Mouse (Mus musculus) gastrocnemius, adult 2 months (tissue): ENCODE results near the gene Fsd1. TPM values are rescaled to one million over a fixed set of nuclear protein-coding genes. Genes with fewer than 3 reads are reported as not detected.
"Not testable (repeated sequence)": the region's sequence is repeated elsewhere in the genome, so short reads cannot be mapped to it uniquely, and the experiment has no call there.

Experiments used
- DNase-seq: peaks from one replicate; pipeline ENCODE4 v3.0.0; 2022
- H3K27ac ChIP-seq: fragments of 200-600 bp; 2 replicates; pipeline ENCODE4 v1.8.1; 2022; ENCODE audit warnings: mild to moderate bottlenecking
- H3K4me3 ChIP-seq: fragments of 200-600 bp; 2 replicates; pipeline ENCODE4 v1.8.1; 2022; ENCODE audit warnings: mild to moderate bottlenecking, moderate library complexity
- CTCF ChIP-seq: fragments of 200-600 bp; IDR thresholded peaks from 2 replicates; pipeline ENCODE4 v1.8.1; 2022; ENCODE audit warnings: antibody characterized with exemption, mild to moderate bottlenecking, moderate library complexity
- intact Hi-C: fragments of 180-260 bp; cut with DNase I; formaldehyde crosslinking; loops from one replicate; pipeline ENCODE4 v1.15.1; 2025
- long read RNA-seq, 2 experiments: library from polyadenylated mRNA; stranded (forward); transcript quantifications; one replicate each; pipeline ENCODE4 v2.0.0; 2021
- total RNA-seq, 2 experiments: library from RNA; stranded (reverse); gene quantifications; 2 replicates each; pipeline ENCODE4 v1.2.3; 2021

Fsd1 gene
- total RNA-seq = not detected
- long read RNA-seq, experiment 1 = 0 reads
- long read RNA-seq, experiment 2 = 0 reads

- intact Hi-C loops = no loop called here
- TF ChIP-seq CTCF = no peak
- Histone ChIP-seq H3K4me3 (peak within 1 kb of the TSS; percentile 57), H3K27ac (no peak within 1 kb of the TSS)
- peak; percentile 57 for DNase-seq
These were observed at the start of gene Fsd1 for GRCm38 (mm10) chr17:55986030-55986961. Fsd1 (plus strand) TSS chr17:55986509.

- DNase-seq, intact Hi-C loops: not testable (repeated sequence)
- Histone ChIP-seq H3K4me3 (peak overlapping the region; percentile 81), H3K27ac (peak overlapping the region; percentile 96)
These were observed 41.9 kb upstream of the Fsd1 start for GRCm38 (mm10) chr17:55944387-55944865.

- peak; percentile 96 for DNase-seq
- intact Hi-C loops = not testable (repeated sequence)
- peak overlapping the region; percentile 96 for H3K27ac ChIP-seq
- H3K4me3 ChIP-seq = peak overlapping the region; percentile 81
These were observed 41.2 kb upstream of the Fsd1 start for GRCm38 (mm10) chr17:55944866-55945682.

GRCm38 (mm10) chr17:55945696-55946095, 40.6 kb upstream of the Fsd1 start:
- H3K4me3 ChIP-seq = peak overlapping the region; percentile 81
- no peak for DNase-seq
- intact Hi-C loops = no loop called here

GRCm38 (mm10) chr17:55948647-55949046, 37.7 kb upstream of the Fsd1 start:
- no peak overlapping the region for H3K27ac ChIP-seq
- TF ChIP-seq CTCF = no peak
- DNase-seq = no peak
- no peak overlapping the region for H3K4me3 ChIP-seq
- intact Hi-C loops = no loop called here

More at GRCm38 (mm10) chr17:55945696-55946095, 40.6 kb upstream of the Fsd1 start:
- H3K27ac ChIP-seq = peak overlapping the region; percentile 96
- no peak for TF ChIP-seq CTCF

- no peak for DNase-seq
- Histone ChIP-seq H3K27ac (no peak within 1 kb of the TSS), H3K4me3 (no peak within 1 kb of the TSS)
- intact Hi-C loops = no loop called here
- no peak for TF ChIP-seq CTCF
These were observed 36.9 kb upstream of the Fsd1 start, which contains the start of gene Zfp119b for GRCm38 (mm10) chr17:55949400-55949799. Zfp119b (minus strand) TSS chr17:55949500.

- DNase-seq = no peak
- intact Hi-C loops = no loop called here
These were observed 35.7 kb upstream of the Fsd1 start for GRCm38 (mm10) chr17:55950601-55951000.

GRCm38 (mm10) chr17:55952041-55952440, 34.3 kb upstream of the Fsd1 start:
- intact Hi-C loops = no loop called here
- H3K4me3 ChIP-seq = no peak overlapping the region
- TF ChIP-seq CTCF = no peak
- no peak overlapping the region for H3K27ac ChIP-seq
- DNase-seq = no peak

More at GRCm38 (mm10) chr17:55950601-55951000, 35.7 kb upstream of the Fsd1 start:
- Histone ChIP-seq H3K4me3 (no peak overlapping the region), H3K27ac (no peak overlapping the region)
- TF ChIP-seq CTCF = no peak

GRCm38 (mm10) chr17:55952447-55953027, 33.8 kb upstream of the Fsd1 start, which contains the start of gene Ebi3:
Ebi3 (plus strand) TSS chr17:55952640.
- intact Hi-C loops = no loop called here
- no peak for TF ChIP-seq CTCF
- no peak for DNase-seq
- Histone ChIP-seq H3K4me3 (0 out of 2 replicates have a peak within 1 kb of the TSS, but pooled peaks have one; percentile 7), H3K27ac (no peak within 1 kb of the TSS)

- DNase-seq = no peak
- Histone ChIP-seq H3K4me3 (no peak overlapping the region), H3K27ac (no peak overlapping the region)
- no peak for TF ChIP-seq CTCF
- intact Hi-C loops = no loop called here
These were observed 32.6 kb upstream of the Fsd1 start for GRCm38 (mm10) chr17:55953751-55954150.

- Histone ChIP-seq H3K4me3 (no peak overlapping the region), H3K27ac (no peak overlapping the region)
- TF ChIP-seq CTCF = no peak
- intact Hi-C loops = no loop called here
- DNase-seq = no peak
These were observed 32.1 kb upstream of the Fsd1 start for GRCm38 (mm10) chr17:55954229-55954628.

GRCm38 (mm10) chr17:55956129-55956528, 30.2 kb upstream of the Fsd1 start:
- intact Hi-C loops = loop anchor here (5.0 kb wide), 1 partner anchor 116 kb away; no protein-coding TSS in a partner anchor
- Histone ChIP-seq H3K27ac (no peak overlapping the region), H3K4me3 (peak overlapping the region; percentile 54)
- no peak for TF ChIP-seq CTCF
- peak; percentile 51 for DNase-seq
